Comparison of ENCODE assay signal across 8 mouse cellular contexts in the genomic region with DNA sequence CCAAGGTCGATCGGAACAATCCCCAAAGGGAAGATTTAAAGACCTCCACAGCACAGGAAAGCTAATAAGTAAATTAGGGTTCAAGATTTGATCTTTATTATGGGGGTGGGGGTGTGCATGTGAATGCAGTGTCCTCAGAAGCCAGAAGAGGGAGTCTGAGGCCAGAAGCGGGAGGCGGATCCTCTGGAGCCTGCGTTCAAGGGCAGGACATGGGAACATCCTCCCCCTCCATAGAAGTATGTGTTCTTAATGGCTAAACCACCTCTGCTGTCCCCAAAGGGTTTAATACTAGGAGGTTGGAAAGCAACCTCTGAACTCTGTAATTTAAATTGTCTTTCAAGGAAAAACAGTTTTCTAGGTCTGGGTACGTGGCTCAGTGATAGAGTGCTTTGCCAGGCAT. TPM values are rescaled to one million over a fixed set of nuclear protein-coding genes. Genes with fewer than 3 reads are reported as not detected.
DNase-seq lines count a peak whose midpoint lies in the region; ATAC-seq and TF ChIP-seq lines count a peak whose summit lies in the region.

No protein-coding gene starts in this region.

- ATAC-seq in hindbrain, postnatal 0 days: no peak
- ATAC-seq in hindbrain, embryonic 14.5 days (ENCODE audit: low FRiP score): no peak
- ATAC-seq in liver, embryonic 14.5 days (ENCODE audit: insufficient read depth): no peak

- H3K4me2 ChIP-seq in hindbrain, postnatal 0 days (ENCODE audit: low read depth, low read length): no peak overlapping the region
- H3K4me2 ChIP-seq in hindbrain, embryonic 14.5 days (replicated peaks): no peak overlapping the region
- no peak overlapping the region for H3K4me2 ChIP-seq in liver, embryonic 14.5 days (ENCODE audit: low read depth)

- DNase-seq in hindbrain, postnatal 0 days (ENCODE audit: low spot score): no peak
- no peak for DNase-seq in hindbrain, embryonic 14.5 days (ENCODE audit: low spot score)
- DNase-seq in adrenal gland, adult 18-20 months (ENCODE audit: low spot score in 2 of 2): peak; percentile 5 to 14
- no peak for DNase-seq in liver, embryonic 14.5 days (ENCODE audit: low read depth in 3 of 3, low spot score in 3 of 3)
- DNase-seq in right cerebral cortex, postnatal 14 days: no peak
- no peak for DNase-seq in forebrain, embryonic 10.5 days (ENCODE audit: extremely low spot score, low spot score)
- DNase-seq in urinary bladder, postnatal 14 days (ENCODE audit: low spot score): no peak

- H3K27ac ChIP-seq in hindbrain, postnatal 0 days: no peak overlapping the region
- no peak overlapping the region for H3K27ac ChIP-seq in hindbrain, embryonic 14.5 days
- no peak overlapping the region for H3K27ac ChIP-seq in liver, embryonic 14.5 days
- no peak overlapping the region for H3K27ac ChIP-seq in forebrain, embryonic 10.5 days

- TF ChIP-seq EP300 in liver, embryonic 14.5 days (IDR thresholded peaks at IDR 0.05; ENCODE audit: low read depth): no peak

- TF ChIP-seq CTCF in hindbrain, postnatal 0 days (IDR thresholded peaks at IDR 0.05; ENCODE audit: low read depth): peak; percentile 28; the same call in 1 of the 2 replicates
- TF ChIP-seq CTCF in E14TG2a.4 (conservative IDR thresholded peaks at IDR 0.05; ENCODE audit: low read length): peak; percentile 24
- TF ChIP-seq CTCF in liver, embryonic 14.5 days (IDR thresholded peaks at IDR 0.05; ENCODE audit: low read depth): peak; percentile 55

- H3K9me3 ChIP-seq in hindbrain, postnatal 0 days (ENCODE audit: low read length): no peaks in the 10 kb centered on the region
- H3K9me3 ChIP-seq in hindbrain, embryonic 14.5 days (ENCODE audit: control insufficient read depth, low read length): no peaks in the 10 kb centered on the region
- H3K9me3 ChIP-seq in E14TG2a.4 (ENCODE audit: low read length): no peaks in the 10 kb centered on the region
- no peaks in the 10 kb centered on the region for H3K9me3 ChIP-seq in liver, embryonic 14.5 days (ENCODE audit: control insufficient read depth, low read length)
- no peaks in the 10 kb centered on the region for H3K9me3 ChIP-seq in forebrain, embryonic 10.5 days

- no peaks in the 10 kb centered on the region for H3K27me3 ChIP-seq in hindbrain, postnatal 0 days (ENCODE audit: insufficient read depth, low read length)
- H3K27me3 ChIP-seq in hindbrain, embryonic 14.5 days (ENCODE audit: control insufficient read depth, insufficient read depth, low read length): no peaks in the 10 kb centered on the region
- no peaks in the 10 kb centered on the region for H3K27me3 ChIP-seq in E14TG2a.4 (ENCODE audit: insufficient read depth, low read length)
- H3K27me3 ChIP-seq in liver, embryonic 14.5 days (ENCODE audit: control insufficient read depth, insufficient read depth, low read length): no peaks in the 10 kb centered on the region
- peaks cover 10% of the 10 kb centered on the region; the same call in 1 of the 2 replicates for H3K27me3 ChIP-seq in forebrain, embryonic 10.5 days (ENCODE audit: poor library complexity, severe bottlenecking)

- no peaks in the 10 kb centered on the region for H3K36me3 ChIP-seq in hindbrain, postnatal 0 days (ENCODE audit: insufficient read depth, low read length)
- H3K36me3 ChIP-seq in hindbrain, embryonic 14.5 days (replicated peaks; ENCODE audit: control insufficient read depth, insufficient read depth): no peaks in the 10 kb centered on the region
- H3K36me3 ChIP-seq in E14TG2a.4 (ENCODE audit: insufficient read depth, low read length): no peaks in the 10 kb centered on the region
- H3K36me3 ChIP-seq in liver, embryonic 14.5 days (replicated peaks; ENCODE audit: control insufficient read depth, insufficient read depth, low read depth): no peaks in the 10 kb centered on the region
- H3K36me3 ChIP-seq in forebrain, embryonic 10.5 days (replicated peaks): no peaks in the 10 kb centered on the region

- no peak overlapping the region for H3K9ac ChIP-seq in hindbrain, postnatal 0 days (replicated peaks; ENCODE audit: low read length)
- no peak overlapping the region for H3K9ac ChIP-seq in hindbrain, embryonic 14.5 days
- no peak overlapping the region for H3K9ac ChIP-seq in liver, embryonic 14.5 days (replicated peaks)

- WGBS in hindbrain, postnatal 0 days: 70% methylated on average over 6 of the region's 6 CpGs
- WGBS in hindbrain, embryonic 14.5 days: 67% methylated on average over 6 of the region's 6 CpGs
- WGBS in liver, embryonic 14.5 days (ENCODE audit: insufficient replicate concordance): 56% methylated on average over 6 of the region's 6 CpGs
- WGBS in forebrain, embryonic 10.5 days: 58% methylated on average over 6 of the region's 6 CpGs

- no peaks in the 10 kb centered on the region for H3K4me1 ChIP-seq in hindbrain, postnatal 0 days (ENCODE audit: insufficient read depth, low read length)
- H3K4me1 ChIP-seq in hindbrain, embryonic 14.5 days (replicated peaks; ENCODE audit: control insufficient read depth, insufficient read depth, low read length): no peaks in the 10 kb centered on the region
- H3K4me1 ChIP-seq in E14TG2a.4 (replicated peaks; ENCODE audit: low read depth, low read length): no peaks in the 10 kb centered on the region
- H3K4me1 ChIP-seq in liver, embryonic 14.5 days (replicated peaks; ENCODE audit: control insufficient read depth in 2 of 2, insufficient read depth in 2 of 2, low read length in 1 of 2): peaks cover 0 to 2% of the 10 kb centered on the region in 2 experiments; a peak in 2 of 4 replicates
- H3K4me1 ChIP-seq in forebrain, embryonic 10.5 days: no peaks in the 10 kb centered on the region

- no peak overlapping the region for H3K4me3 ChIP-seq in hindbrain, postnatal 0 days (ENCODE audit: low read length)
- H3K4me3 ChIP-seq in hindbrain, embryonic 14.5 days (replicated peaks; ENCODE audit: low read length): no peak overlapping the region
- H3K4me3 ChIP-seq in E14TG2a.4 (replicated peaks; ENCODE audit: low read length): no peak overlapping the region
- no peak overlapping the region for H3K4me3 ChIP-seq in liver, embryonic 14.5 days (ENCODE audit: insufficient read depth in 1 of 2, low read depth in 2 of 2, low read length in 2 of 2)
- H3K4me3 ChIP-seq in forebrain, embryonic 10.5 days: no peak overlapping the region

RNA-seq across cellular contexts. Expression of a gene that starts 34.9 kb away (rescaled TPM):
- 0.83 and 1.4 TPM in 2 replicates for total RNA-seq in hindbrain, postnatal 0 days (2014; rRNA removed)
- 0.81 and 1.1 TPM in 2 replicates for polyA plus RNA-seq in hindbrain, postnatal 0 days (2015; fragmentation: Nextera tagmentation; extraction: Ambion mirVana)
- polyA plus RNA-seq in hindbrain, embryonic 14.5 days (2014; fragmentation: Nextera tagmentation; extraction: Ambion mirVana): 0.95 and 1.1 TPM in 2 replicates
- 1 to 10 TPM; 4.4 to 7.6 TPM for total RNA-seq in adrenal gland, adult 18-20 months (2021)
- 1.8 and 2.4 TPM in 2 replicates for polyA plus RNA-seq in liver, embryonic 14.5 days (2012; rRNA removed)
- 6.7 and 7.5 TPM in 2 replicates for polyA plus RNA-seq in liver, embryonic 14.5 days (2014; fragmentation: Nextera tagmentation; extraction: Ambion mirVana)
- 7.5 and 8.0 TPM in 2 replicates for polyA plus RNA-seq in forebrain, embryonic 10.5 days (2016; fragmentation: Nextera tagmentation; extraction: Ambion mirVana)

Comparison
In these comparisons a context has a peak if more than half of its experiments do, and no peak if none do; other contexts are left out.
1. DNase-seq: peak in adrenal gland, adult 18-20 months (2 of 2); none in hindbrain, postnatal 0 days (single experiment), hindbrain, embryonic 14.5 days (single experiment), liver, embryonic 14.5 days (0 of 3), right cerebral cortex, postnatal 14 days (single experiment), forebrain, embryonic 10.5 days (single experiment) and urinary bladder, postnatal 14 days (single experiment).
2. Peak in every context shown above with its lines, with median percentiles within 50 percentile points of each other: CTCF ChIP-seq.